Mouse (Mus musculus): ENCODE measurements around the gene Gm614. TPM values are rescaled to one million over a fixed set of nuclear protein-coding genes. Genes with fewer than 3 reads are reported as not detected.
A peak's percentile ranks its signal among the peaks of the same experiment; 100 is the strongest.

The Gm614 gene
- polyA plus RNA-seq, 1 experiment from 2014 or later = not detected

DNA sequence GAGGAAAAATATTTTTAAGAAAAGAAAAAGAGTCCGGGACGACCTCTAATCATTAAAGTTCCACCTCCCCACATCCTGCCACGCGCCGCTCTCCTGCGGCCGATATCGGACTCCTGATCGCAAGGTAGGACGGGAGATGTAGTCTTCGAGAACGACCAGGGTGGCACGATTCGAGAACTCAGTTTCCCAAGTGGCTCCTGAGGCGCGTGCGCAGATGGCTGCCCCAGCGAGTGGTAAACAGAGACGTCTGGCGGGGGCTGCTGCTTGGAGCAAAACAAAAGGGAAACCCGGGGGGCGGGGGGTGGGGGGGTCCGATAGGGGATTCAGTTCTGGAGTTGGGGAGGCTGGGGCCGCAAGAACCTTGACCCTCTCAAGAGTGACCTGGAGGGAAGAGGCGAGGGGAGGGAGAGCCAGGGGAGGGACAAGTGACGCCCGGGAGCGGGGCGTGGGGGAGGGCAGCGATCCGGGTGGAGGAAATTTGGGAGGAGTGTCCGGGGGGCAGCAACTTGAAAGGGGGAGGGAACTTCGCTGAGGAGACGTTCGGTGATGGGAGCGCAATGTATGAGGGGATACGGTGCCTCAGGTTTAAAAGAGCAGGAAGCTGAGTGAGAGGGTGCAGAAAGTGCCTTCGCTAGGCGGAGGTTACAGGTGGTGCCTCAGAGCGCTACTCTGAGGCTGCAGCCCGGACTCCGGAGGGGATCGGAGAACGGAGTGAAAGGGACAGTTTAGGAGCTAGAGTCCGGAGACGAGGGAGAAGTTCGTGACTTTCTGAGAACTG lies 9.7 kb downstream of the Gm614 start, which contains the start of gene Foxo4:
TSS of gene Foxo4 (plus strand) at position 577 of the 778 bp plus-strand sequence.
- Histone ChIP-seq H3K36me3 (replicated peaks; ENCODE audit: control insufficient read depth, insufficient read depth, low read depth, low read length) (no peaks in the 10 kb centered on the region), H3K27ac (replicated peaks; ENCODE audit: low read depth, low read length) (peak within 1 kb of the TSS; percentile 20), H3K4me3 (ENCODE audit: low read depth, low read length) (peak within 1 kb of the TSS; percentile 52), H3K4me1 (ENCODE audit: control insufficient read depth, insufficient read depth, low read length) (no peaks in the 10 kb centered on the region), H3K9ac (replicated peaks; ENCODE audit: low read length) (peak within 1 kb of the TSS; percentile 55), H3K9me3 (replicated peaks; ENCODE audit: control insufficient read depth, low read length) (no peaks in the 10 kb centered on the region), H3K27me3 (ENCODE audit: control insufficient read depth, insufficient read depth, low read length) (no peaks in the 10 kb centered on the region), H3K4me2 (ENCODE audit: low read depth, low read length) (peak within 1 kb of the TSS; percentile 54)
- DNase-seq (ENCODE audit: low spot score) (peak; percentile 93), ATAC-seq (replicated peaks; ENCODE audit: insufficient number of reproducible peaks, low FRiP score, low TSS enrichment, low read depth) (peak; percentile 94)
- WGBS = 19% methylated on average over 45 of the region's 47 CpGs

- no peak for DNase-seq (ENCODE audit: low spot score)
- ATAC-seq (replicated peaks; ENCODE audit: insufficient number of reproducible peaks, low FRiP score, low TSS enrichment, low read depth) = no peak
- Histone ChIP-seq H3K4me2 (ENCODE audit: low read depth, low read length) (no peak overlapping the region), H3K9ac (replicated peaks; ENCODE audit: low read length) (no peak overlapping the region), H3K4me3 (ENCODE audit: low read depth, low read length) (no peak overlapping the region), H3K36me3 (replicated peaks; ENCODE audit: control insufficient read depth, insufficient read depth, low read depth, low read length) (no peaks in the 10 kb centered on the region), H3K27me3 (ENCODE audit: control insufficient read depth, insufficient read depth, low read length) (no peaks in the 10 kb centered on the region), H3K27ac (replicated peaks; ENCODE audit: low read depth, low read length) (no peak overlapping the region), H3K4me1 (ENCODE audit: control insufficient read depth, insufficient read depth, low read length) (no peaks in the 10 kb centered on the region), H3K9me3 (replicated peaks; ENCODE audit: control insufficient read depth, low read length) (no peaks in the 10 kb centered on the region)
- 21% methylated on average over 1 of the region's 1 CpGs for WGBS
Measured at GRCm38 (mm10) chrX:101245011-101245410, 18.8 kb downstream of the Gm614 start.

DNA sequence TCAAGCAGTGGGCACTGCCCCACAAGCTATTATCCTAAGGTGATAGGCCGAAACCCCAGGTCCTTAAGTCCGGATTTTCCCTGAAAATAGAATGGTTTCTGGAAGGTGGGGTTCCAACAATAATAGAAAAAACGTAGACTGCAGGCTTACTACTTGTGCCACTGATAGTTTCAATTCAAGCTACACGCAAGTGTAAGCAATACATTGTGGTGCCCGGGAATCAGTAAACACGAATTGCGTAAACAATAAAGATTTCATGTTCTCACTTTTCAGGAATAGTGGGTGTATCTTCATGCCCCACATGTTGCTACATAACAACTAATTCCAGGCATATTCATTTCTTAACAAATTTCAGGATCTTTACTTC lies 41.0 kb downstream of the Gm614 start:
- DNase-seq (ENCODE audit: low spot score) (no peak), ATAC-seq (replicated peaks; ENCODE audit: insufficient number of reproducible peaks, low FRiP score, low TSS enrichment, low read depth) (no peak)
- Histone ChIP-seq H3K27me3 (ENCODE audit: control insufficient read depth, insufficient read depth, low read length) (peaks cover 2% of the 10 kb centered on the region; the same call in 1 of the 2 replicates), H3K4me3 (ENCODE audit: low read depth, low read length) (peak overlapping the region; percentile 52), H3K27ac (replicated peaks; ENCODE audit: low read depth, low read length) (no peak overlapping the region), H3K9me3 (replicated peaks; ENCODE audit: control insufficient read depth, low read length) (no peaks in the 10 kb centered on the region), H3K4me1 (ENCODE audit: control insufficient read depth, insufficient read depth, low read length) (no peaks in the 10 kb centered on the region), H3K36me3 (replicated peaks; ENCODE audit: control insufficient read depth, insufficient read depth, low read depth, low read length) (no peaks in the 10 kb centered on the region), H3K9ac (replicated peaks; ENCODE audit: low read length) (no peak overlapping the region), H3K4me2 (ENCODE audit: low read depth, low read length) (peak overlapping the region; percentile 33)
- WGBS = 27% methylated on average over 7 of the region's 7 CpGs

- Histone ChIP-seq H3K9ac (replicated peaks; ENCODE audit: low read length) (peak within 1 kb of the TSS; percentile 59), H3K4me1 (ENCODE audit: control insufficient read depth, insufficient read depth, low read length) (no peaks in the 10 kb centered on the region), H3K36me3 (replicated peaks; ENCODE audit: control insufficient read depth, insufficient read depth, low read depth, low read length) (no peaks in the 10 kb centered on the region), H3K4me2 (ENCODE audit: low read depth, low read length) (peak within 1 kb of the TSS; percentile 43), H3K27ac (replicated peaks; ENCODE audit: low read depth, low read length) (0 out of 2 replicates have a peak within 1 kb of the TSS, but pooled peaks have one; percentile 56), H3K9me3 (replicated peaks; ENCODE audit: control insufficient read depth, low read length) (no peaks in the 10 kb centered on the region), H3K4me3 (ENCODE audit: low read depth, low read length) (peak within 1 kb of the TSS; percentile 52), H3K27me3 (ENCODE audit: control insufficient read depth, insufficient read depth, low read length) (peaks cover 2% of the 10 kb centered on the region; the same call in 1 of the 2 replicates)
- DNase-seq (ENCODE audit: low spot score) = peak; percentile 89
- ATAC-seq (replicated peaks; ENCODE audit: insufficient number of reproducible peaks, low FRiP score, low TSS enrichment, low read depth) = peak; percentile 97
- WGBS = 16% methylated on average over 49 of the region's 55 CpGs
Measured at GRCm38 (mm10) chrX:101221834-101222795, 41.7 kb downstream of the Gm614 start, which contains the start of gene Snx12. Snx12 (minus strand) TSS chrX:101222563.

Other genes starting within 250 kb of the Gm614 start
- not detected in 2 replicates for gene Tex11, start 204.3 kb downstream of the Gm614 start, polyA plus RNA-seq (2014; fragmentation: Nextera tagmentation; extraction: Ambion mirVana)
- 0.64 and 0.84 TPM in 2 replicates for gene Slc7a3, start 178.0 kb downstream of the Gm614 start, polyA plus RNA-seq (2014; fragmentation: Nextera tagmentation; extraction: Ambion mirVana)
- 66.2 and 67.9 TPM in 2 replicates for gene Snx12, start 41.4 kb downstream of the Gm614 start, polyA plus RNA-seq (2014; fragmentation: Nextera tagmentation; extraction: Ambion mirVana)
- gene Foxo4, start 9.5 kb downstream of the Gm614 start, polyA plus RNA-seq (2014; fragmentation: Nextera tagmentation; extraction: Ambion mirVana) = 4.3 and 4.6 TPM in 2 replicates
- gene Il2rg, start 4.3 kb upstream of the Gm614 start, polyA plus RNA-seq (2014; fragmentation: Nextera tagmentation; extraction: Ambion mirVana) = 3.9 and 4.1 TPM in 2 replicates
- not detected in 2 replicates for gene Gm20489, start 5.0 kb upstream of the Gm614 start, polyA plus RNA-seq (2014; fragmentation: Nextera tagmentation; extraction: Ambion mirVana)
- 27.8 and 32.3 TPM in 2 replicates for gene Med12, start 10.0 kb upstream of the Gm614 start, polyA plus RNA-seq (2014; fragmentation: Nextera tagmentation; extraction: Ambion mirVana)
- gene Nlgn3, start 35.2 kb upstream of the Gm614 start, polyA plus RNA-seq (2014; fragmentation: Nextera tagmentation; extraction: Ambion mirVana) = 14.2 and 15.6 TPM in 2 replicates
- gene Gjb1, start 112.4 kb upstream of the Gm614 start, polyA plus RNA-seq (2014; fragmentation: Nextera tagmentation; extraction: Ambion mirVana) = 0.18 and 0.40 TPM in 2 replicates
- 25.2 and 26.2 TPM in 2 replicates for gene Zmym3, start 156.9 kb upstream of the Gm614 start, polyA plus RNA-seq (2014; fragmentation: Nextera tagmentation; extraction: Ambion mirVana)
- 682 and 720 TPM in 2 replicates for gene Nono, start 165.3 kb upstream of the Gm614 start, polyA plus RNA-seq (2014; fragmentation: Nextera tagmentation; extraction: Ambion mirVana)
- gene Itgb1bp2, start 185.1 kb upstream of the Gm614 start, polyA plus RNA-seq (2014; fragmentation: Nextera tagmentation; extraction: Ambion mirVana) = 1.3 and 2.5 TPM in 2 replicates

Data from embryonic facial prominence, embryonic 11.5 days (tissue).